Mouse (Mus musculus) embryonic facial prominence, embryonic 10.5 days (tissue): ENCODE measurements at regions not wholly inside any gene's neighbourhood (a gene's known extent, or its start where the extent isn't known, plus 50 kb on each side); places are given as distances from the start of the nearest gene placed in this dataset.

Experiments
- DNase-seq: peaks from one replicate; pipeline ENCODE4 v3.0.0-alpha.2; 2017; ENCODE audit warnings: low spot score
- H3K27ac ChIP-seq: fragments of 300-500 bp; sonication (generic); replicated peaks from 2 replicates; pipeline ENCODE4 v1.5.1; 2016; ENCODE audit warnings: mild to moderate bottlenecking
- H3K27me3 ChIP-seq: fragments of 300-500 bp; sonication (generic); replicated peaks from 2 replicates; pipeline ENCODE4 v1.6.1; 2016; ENCODE audit warnings: low read depth, mild to moderate bottlenecking; ENCODE audit not compliant: poor library complexity, severe bottlenecking
- H3K36me3 ChIP-seq: fragments of 300-500 bp; sonication (generic); replicated peaks from 2 replicates; pipeline ENCODE4 v1.6.1; 2016; ENCODE audit warnings: mild to moderate bottlenecking, moderate library complexity
- H3K4me1 ChIP-seq: fragments of 300-500 bp; sonication (generic); 2 replicates; pipeline ENCODE4 v1.6.1; 2016
- H3K4me3 ChIP-seq: fragments of 300-500 bp; sonication (generic); 2 replicates; pipeline ENCODE4 v1.5.1; 2016; ENCODE audit warnings: mild to moderate bottlenecking, moderate library complexity
- H3K9me3 ChIP-seq: fragments of 300-500 bp; sonication (generic); 2 replicates; pipeline ENCODE4 v1.6.1; 2016; ENCODE audit warnings: mild to moderate bottlenecking
- WGBS: fragments of 180-500 bp; shearing (Covaris S2); methylation state at CpG from one replicate; pipeline ENCODE4 v1.1.7; 2016; 5-methylcytosine and 5-hydroxymethylcytosine counted together

DNA sequence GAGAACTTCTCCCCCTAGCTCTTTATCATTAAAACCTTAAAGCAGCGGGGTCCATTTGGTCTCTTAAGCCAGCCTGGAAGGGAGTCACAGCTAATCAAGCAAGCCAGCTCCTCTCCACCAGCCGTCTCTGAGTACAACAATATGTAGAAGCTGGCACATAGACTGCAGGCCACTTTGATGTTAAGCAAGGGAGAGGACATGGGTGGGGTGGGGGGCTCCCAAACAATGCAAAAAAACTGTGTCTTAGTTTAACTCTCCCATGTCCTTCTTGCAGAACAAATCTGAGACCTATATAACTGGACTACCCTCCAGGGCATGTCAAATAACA is 93.3 kb upstream of the Jarid2 start:
- Histone ChIP-seq H3K4me3 (0 out of 2 replicates have a peak overlapping the region, but pooled peaks have one; percentile 42), H3K27ac (peak overlapping the region; percentile 66; the same call in 1 of the 2 replicates), H3K36me3 (no peaks in the 10 kb centered on the region), H3K9me3 (peaks cover 6% of the 10 kb centered on the region; the same call in 1 of the 2 replicates), H3K4me1 (peaks cover 24% of the 10 kb centered on the region), H3K27me3 (no peaks in the 10 kb centered on the region)
- WGBS, result 17% methylated on average over 2 of the region's 2 CpGs
- DNase-seq, result no peak

DNA sequence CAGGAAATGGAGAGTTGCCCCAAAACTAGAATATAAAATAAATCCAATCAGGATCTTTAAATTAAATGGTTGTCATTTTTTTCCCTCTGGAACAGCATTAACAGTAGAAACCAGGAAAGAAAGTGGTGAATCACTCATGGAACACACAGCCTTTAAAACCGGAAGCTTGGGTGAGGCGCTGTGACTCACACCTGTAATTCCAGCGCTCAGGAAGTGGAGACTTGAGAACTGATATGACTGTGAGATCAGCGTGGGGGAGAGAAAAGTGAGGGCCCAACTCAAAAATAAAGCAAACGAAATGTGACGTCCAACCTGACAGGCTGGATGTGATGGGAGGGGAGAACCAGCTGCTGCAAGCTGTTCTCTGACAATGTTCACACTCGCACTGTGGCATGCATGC is 86.9 kb upstream of the Jarid2 start:
- Histone ChIP-seq H3K4me3 (no peak overlapping the region), H3K36me3 (no peaks in the 10 kb centered on the region), H3K27ac (no peak overlapping the region), H3K27me3 (peaks cover 8% of the 10 kb centered on the region; the same call in 1 of the 2 replicates), H3K4me1 (peaks cover 4% of the 10 kb centered on the region; the same call in 1 of the 2 replicates), H3K9me3 (no peaks in the 10 kb centered on the region)
- WGBS, result 89% methylated on average over 7 of the region's 7 CpGs
- DNase-seq, result no peak

DNA sequence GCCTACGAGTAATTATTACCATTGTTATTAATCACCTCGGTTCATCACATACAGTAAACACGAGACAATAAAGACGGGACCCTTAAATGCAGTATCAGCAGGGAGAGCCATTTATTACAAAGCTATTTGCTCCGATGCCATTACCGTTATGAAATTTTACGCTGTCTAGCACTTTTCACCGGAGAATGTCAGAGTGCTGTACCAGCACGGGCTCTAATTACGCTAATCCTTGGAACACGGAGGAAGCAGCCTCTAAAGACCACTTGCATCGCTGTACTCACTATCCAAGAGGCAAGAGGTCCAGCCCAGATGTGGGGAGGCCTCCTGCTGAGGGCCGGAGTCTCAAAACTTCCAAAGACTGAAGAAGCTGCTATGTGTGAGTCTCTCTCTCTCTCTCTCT is 79.2 kb upstream of the Jarid2 start:
- DNase-seq, result peak; percentile 31
- no peaks in the 10 kb centered on the region for H3K36me3 ChIP-seq
- no peak overlapping the region for H3K27ac ChIP-seq
- H3K9me3 ChIP-seq, result no peaks in the 10 kb centered on the region
- peaks cover 42% of the 10 kb centered on the region for H3K27me3 ChIP-seq
- no peak overlapping the region for H3K4me3 ChIP-seq
- H3K4me1 ChIP-seq, result peaks cover 25% of the 10 kb centered on the region
- WGBS, result 29% methylated on average over 13 of the region's 13 CpGs

DNA sequence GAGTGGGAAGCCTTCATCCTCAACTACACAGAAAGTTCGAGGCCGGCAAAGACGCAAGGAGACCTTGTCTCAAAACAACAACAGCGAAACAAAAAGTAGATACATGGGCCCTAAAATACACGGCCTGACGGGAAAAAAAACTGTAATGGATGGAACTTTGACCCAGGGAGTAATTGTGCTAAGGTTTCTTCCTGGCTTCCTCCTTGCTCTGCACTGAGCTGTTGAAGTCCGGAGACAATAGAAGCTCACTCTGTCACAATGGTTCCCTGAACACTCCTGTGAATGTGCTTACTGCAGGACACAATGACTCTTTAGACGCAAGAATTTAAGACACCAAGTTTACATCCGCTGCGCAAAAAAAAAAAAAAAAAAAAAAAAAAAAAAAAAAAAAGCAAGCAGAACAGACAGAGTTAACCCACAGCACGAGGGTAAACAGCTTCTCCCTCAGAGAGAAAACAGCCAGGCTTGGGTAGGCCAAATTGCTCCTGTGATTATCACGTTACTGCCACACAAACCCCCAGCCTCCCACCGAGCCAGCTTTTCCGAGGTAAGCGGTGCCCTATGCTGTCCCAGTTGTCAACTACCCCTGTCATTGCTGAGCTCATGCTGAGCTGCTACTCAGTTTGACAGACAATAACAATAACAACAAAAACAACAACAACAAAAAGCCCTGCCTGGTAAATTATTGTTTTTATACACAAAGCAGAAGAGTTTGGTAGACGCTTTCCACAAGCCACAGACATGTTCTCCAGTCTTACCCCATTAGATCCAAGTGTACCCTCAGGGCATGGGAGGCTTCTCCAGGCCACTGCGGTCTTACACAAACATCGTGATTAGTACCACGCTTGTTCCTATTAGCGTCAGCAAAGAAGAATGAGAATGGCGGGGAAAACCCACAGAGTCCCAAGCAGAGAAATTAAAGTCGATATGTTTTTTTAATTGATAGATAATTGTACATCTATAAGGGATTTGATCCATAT is 77.7 kb upstream of the Jarid2 start:
- Histone ChIP-seq H3K9me3 (no peaks in the 10 kb centered on the region), H3K4me1 (peaks cover 21% of the 10 kb centered on the region), H3K4me3 (no peak overlapping the region), H3K27ac (peak overlapping the region; percentile 40; the same call in 1 of the 2 replicates), H3K36me3 (no peaks in the 10 kb centered on the region), H3K27me3 (peaks cover 42% of the 10 kb centered on the region)
- WGBS, result 7% methylated on average over 22 of the region's 22 CpGs
- peak; percentile 39 for DNase-seq

DNA sequence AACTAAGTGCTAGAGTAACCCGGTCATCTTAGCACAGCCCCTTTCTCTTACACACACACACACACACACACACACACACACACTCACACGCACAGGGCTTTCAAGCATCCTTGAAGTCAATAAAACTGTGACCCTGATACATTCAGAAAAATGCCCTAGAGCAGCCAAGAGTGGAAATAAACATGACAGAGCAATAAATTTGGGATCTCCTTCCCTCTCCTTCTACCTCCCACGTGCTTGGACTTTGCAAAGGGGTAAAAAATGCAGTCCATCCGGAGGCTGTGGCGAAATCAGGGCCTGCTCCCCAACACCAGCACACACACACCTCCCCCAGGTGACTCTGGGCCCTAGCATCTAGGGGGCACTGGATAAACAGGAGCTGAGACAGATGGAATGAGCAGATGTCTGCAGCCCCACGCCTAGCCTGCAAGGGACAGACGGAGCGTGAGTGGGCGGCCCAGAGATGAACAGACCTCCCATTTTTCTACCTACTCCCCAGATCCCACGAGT is 71.3 kb upstream of the Jarid2 start:
- Histone ChIP-seq H3K9me3 (no peaks in the 10 kb centered on the region), H3K4me3 (no peak overlapping the region), H3K27ac (no peak overlapping the region), H3K36me3 (no peaks in the 10 kb centered on the region), H3K27me3 (no peaks in the 10 kb centered on the region), H3K4me1 (peaks cover 9% of the 10 kb centered on the region; the same call in 1 of the 2 replicates)
- WGBS, result 66% methylated on average over 10 of the region's 10 CpGs
- DNase-seq, result no peak

DNA sequence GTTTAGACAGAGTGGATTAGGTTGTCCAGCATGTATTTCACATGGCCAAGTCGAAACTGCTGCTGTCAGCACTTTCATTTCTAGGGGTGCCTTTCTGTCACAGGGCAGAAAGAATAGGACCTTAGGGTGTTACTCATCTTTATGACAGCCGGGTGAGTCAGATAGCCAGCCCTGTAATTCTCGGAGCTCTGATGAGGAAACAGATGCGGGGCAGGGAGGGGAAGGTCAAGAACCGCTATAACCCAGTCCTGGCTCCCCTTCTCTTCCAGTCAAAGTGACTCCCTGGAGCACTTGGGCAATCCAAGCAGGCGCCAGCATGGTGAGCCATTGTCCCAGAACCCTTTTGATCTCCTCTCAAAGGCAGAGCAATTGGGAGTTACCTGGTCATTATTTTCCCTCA is 69.4 kb upstream of the Jarid2 start:
- H3K4me3 ChIP-seq, result no peak overlapping the region
- peaks cover 9% of the 10 kb centered on the region; the same call in 1 of the 2 replicates for H3K4me1 ChIP-seq
- DNase-seq, result no peak
- no peaks in the 10 kb centered on the region for H3K27me3 ChIP-seq
- no peak overlapping the region for H3K27ac ChIP-seq
- WGBS, result 58% methylated on average over 6 of the region's 6 CpGs
- no peaks in the 10 kb centered on the region for H3K36me3 ChIP-seq
- H3K9me3 ChIP-seq, result no peaks in the 10 kb centered on the region

DNA sequence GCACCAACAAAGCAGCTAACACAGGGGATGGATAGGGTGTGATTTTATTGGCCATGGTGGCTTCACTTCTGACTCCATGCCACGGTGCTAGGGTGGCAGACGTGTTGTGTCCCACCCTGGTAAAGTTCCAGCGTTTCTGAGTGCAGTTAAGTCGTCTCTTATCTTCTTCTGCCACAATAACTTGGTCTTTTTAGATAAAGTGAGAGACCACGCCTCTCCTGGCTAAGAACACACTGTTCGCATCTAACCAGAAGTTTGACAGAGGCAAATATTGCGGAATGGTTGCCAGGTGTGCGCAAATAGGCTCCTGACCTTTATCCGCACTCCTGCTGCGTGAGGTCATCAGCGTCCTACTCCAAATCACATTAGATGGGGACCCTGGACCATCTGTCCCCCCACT is 66.2 kb upstream of the Jarid2 start:
- H3K27me3 ChIP-seq, result no peaks in the 10 kb centered on the region
- no peak for DNase-seq
- no peaks in the 10 kb centered on the region for H3K36me3 ChIP-seq
- WGBS, result 83% methylated on average over 11 of the region's 11 CpGs
- H3K9me3 ChIP-seq, result no peaks in the 10 kb centered on the region
- peaks cover 8% of the 10 kb centered on the region; the same call in 1 of the 2 replicates for H3K4me1 ChIP-seq
- no peak overlapping the region for H3K4me3 ChIP-seq
- H3K27ac ChIP-seq, result no peak overlapping the region

DNA sequence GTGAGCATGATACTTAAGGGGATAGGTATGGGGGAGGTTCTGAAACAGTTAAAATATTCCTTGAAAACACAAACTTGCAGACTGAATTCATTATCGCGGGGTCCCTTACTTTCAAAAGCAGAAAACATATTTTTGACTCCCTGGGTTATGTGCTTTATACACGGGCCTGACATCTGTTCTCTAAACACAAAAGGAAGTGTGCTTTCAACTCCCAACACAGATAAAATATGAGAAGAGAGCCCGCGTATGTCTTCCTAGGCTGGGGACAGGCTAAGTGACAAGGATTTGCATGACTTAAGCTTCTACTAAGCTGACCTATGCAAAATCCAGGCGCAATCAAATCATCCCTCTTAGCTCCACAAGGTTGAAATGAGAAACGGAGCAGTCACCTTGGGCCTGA is 65.5 kb upstream of the Jarid2 start:
- Histone ChIP-seq H3K4me3 (no peak overlapping the region), H3K36me3 (no peaks in the 10 kb centered on the region), H3K4me1 (0 out of 2 replicates have a peak, but pooled peaks cover 3% of the 10 kb centered on the region), H3K9me3 (no peaks in the 10 kb centered on the region), H3K27ac (no peak overlapping the region), H3K27me3 (no peaks in the 10 kb centered on the region)
- no peak for DNase-seq
- WGBS, result 74% methylated on average over 7 of the region's 7 CpGs

DNA sequence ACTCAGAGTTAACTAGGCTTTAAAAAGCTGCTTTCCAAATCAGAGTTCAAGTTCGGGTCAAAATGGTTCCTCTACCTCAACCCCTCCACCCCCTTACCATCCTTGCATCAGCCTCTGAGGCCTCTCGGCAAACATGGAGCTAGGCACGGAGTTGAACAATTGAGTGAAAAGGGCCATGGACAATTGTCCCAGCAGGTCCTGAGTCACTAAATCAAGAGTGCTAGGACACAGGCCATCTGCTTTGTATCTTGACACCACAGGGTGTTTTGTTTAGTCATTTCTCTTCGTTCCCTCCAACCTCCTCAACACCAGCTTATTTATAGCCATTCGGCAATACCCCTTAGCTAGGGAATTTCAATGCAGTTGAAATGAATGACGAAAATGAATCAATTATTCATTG is 59.5 kb upstream of the Jarid2 start:
- Histone ChIP-seq H3K9me3 (no peaks in the 10 kb centered on the region), H3K27me3 (peaks cover 16% of the 10 kb centered on the region), H3K4me3 (no peak overlapping the region), H3K27ac (no peak overlapping the region), H3K4me1 (peaks cover 15% of the 10 kb centered on the region), H3K36me3 (no peaks in the 10 kb centered on the region)
- 82% methylated on average over 6 of the region's 6 CpGs for WGBS
- DNase-seq, result no peak

DNA sequence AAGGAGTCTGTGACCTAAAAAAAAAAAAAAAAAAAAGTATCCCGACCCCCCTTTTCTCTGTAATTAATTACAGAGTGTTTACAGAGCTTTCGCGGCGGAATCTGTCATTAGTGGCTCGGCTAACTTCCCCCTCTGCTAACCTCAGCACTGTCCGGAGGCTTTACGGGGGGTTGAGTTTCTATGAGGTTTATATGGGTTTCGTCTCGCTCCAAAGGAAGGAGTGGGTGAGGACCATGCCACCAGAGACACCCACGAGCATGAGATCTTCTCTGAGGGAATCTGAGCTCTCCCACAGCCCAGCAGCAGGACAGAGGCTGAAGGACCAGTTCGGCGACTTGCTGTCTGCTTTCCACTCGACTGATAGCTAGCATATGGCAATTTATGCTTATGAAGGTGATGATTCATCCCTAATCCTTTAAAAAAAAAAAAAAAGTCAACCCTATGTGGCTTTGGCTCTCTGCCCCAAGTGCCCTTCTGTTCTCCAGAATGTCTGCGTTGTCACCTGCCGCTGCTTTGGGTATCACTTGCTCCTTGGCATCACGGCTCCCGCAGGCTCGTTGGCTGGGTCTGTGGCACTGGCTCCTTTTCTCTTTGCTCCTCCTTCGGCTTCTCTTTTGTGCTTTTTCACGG is 55.8 kb upstream of the Jarid2 start:
- H3K27me3 ChIP-seq, result peaks cover 38% of the 10 kb centered on the region
- no peaks in the 10 kb centered on the region for H3K9me3 ChIP-seq
- H3K27ac ChIP-seq, result no peak overlapping the region
- H3K36me3 ChIP-seq, result no peaks in the 10 kb centered on the region
- H3K4me1 ChIP-seq, result peaks cover 15% of the 10 kb centered on the region
- DNase-seq, result peak; percentile 22
- 20% methylated on average over 20 of the region's 20 CpGs for WGBS
- H3K4me3 ChIP-seq, result peak overlapping the region; percentile 43

DNA sequence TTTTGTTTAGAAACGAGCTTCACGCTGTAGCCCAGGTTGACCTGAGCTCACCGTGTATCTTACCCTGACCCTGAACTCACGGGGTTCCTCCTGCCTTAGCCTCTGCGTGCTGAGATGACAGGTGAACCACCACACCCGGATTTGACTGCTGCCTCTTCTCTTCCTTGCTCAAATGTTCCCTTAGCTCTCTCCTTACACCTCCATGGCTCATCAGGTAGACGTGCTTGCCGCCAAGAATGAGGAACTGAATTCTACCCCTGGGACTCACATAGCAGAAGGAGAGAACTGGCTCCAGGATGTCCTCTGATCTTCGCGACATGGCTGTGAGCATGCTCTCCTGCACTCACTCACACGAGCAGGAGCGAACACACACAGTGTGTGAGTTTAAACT is 55.3 kb upstream of the Jarid2 start:
- H3K4me1 ChIP-seq, result peaks cover 15% of the 10 kb centered on the region
- no peaks in the 10 kb centered on the region for H3K36me3 ChIP-seq
- H3K27me3 ChIP-seq, result peaks cover 38% of the 10 kb centered on the region
- no peaks in the 10 kb centered on the region for H3K9me3 ChIP-seq
- 27% methylated on average over 12 of the region's 12 CpGs for WGBS
- no peak for DNase-seq
- peak overlapping the region; percentile 43 for H3K4me3 ChIP-seq
- no peak overlapping the region for H3K27ac ChIP-seq

DNA sequence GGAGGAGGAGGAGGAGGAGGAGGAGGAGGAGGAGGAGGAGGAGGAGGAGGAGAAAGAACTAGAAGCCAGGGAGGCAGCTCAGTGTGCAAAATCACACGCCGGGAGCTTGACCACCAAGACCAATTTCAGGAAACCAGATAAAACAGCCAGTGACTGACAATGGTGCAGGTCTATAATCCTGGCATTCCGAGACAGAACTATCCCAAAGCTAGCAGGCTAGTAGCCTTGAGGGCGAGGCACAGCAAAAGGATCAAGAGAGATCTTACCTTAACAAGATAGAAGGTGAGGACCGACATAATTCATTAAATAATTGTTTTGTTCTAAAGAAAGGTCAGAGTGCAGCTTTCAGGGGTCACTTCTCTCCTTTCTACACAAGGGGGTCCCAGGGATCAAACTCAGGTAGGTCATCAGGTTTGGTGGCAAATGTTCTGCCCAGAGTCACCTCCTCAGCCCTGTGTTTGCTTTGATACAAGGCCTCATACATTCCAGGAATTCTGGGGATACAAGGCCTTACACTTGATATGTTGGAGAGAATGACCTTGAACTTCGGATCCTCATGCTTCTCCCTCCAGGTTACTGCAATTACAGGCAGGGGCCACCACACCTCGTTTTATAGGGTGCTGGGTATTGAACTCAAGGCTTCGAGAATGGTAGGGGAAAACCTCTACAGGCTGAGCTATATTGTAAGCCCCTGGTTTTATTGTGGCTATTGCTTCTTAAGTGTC is 54.2 kb upstream of the Jarid2 start:
- no peak overlapping the region for H3K4me3 ChIP-seq
- H3K4me1 ChIP-seq, result peaks cover 15% of the 10 kb centered on the region
- no peak for DNase-seq
- H3K36me3 ChIP-seq, result no peaks in the 10 kb centered on the region
- H3K27me3 ChIP-seq, result peaks cover 38% of the 10 kb centered on the region
- H3K9me3 ChIP-seq, result no peaks in the 10 kb centered on the region
- WGBS, result 73% methylated on average over 8 of the region's 8 CpGs
- no peak overlapping the region for H3K27ac ChIP-seq
